Mouse (Mus musculus): Measurements from ENCODE around the gene Slc35f6.

The Slc35f6 gene

DNA sequence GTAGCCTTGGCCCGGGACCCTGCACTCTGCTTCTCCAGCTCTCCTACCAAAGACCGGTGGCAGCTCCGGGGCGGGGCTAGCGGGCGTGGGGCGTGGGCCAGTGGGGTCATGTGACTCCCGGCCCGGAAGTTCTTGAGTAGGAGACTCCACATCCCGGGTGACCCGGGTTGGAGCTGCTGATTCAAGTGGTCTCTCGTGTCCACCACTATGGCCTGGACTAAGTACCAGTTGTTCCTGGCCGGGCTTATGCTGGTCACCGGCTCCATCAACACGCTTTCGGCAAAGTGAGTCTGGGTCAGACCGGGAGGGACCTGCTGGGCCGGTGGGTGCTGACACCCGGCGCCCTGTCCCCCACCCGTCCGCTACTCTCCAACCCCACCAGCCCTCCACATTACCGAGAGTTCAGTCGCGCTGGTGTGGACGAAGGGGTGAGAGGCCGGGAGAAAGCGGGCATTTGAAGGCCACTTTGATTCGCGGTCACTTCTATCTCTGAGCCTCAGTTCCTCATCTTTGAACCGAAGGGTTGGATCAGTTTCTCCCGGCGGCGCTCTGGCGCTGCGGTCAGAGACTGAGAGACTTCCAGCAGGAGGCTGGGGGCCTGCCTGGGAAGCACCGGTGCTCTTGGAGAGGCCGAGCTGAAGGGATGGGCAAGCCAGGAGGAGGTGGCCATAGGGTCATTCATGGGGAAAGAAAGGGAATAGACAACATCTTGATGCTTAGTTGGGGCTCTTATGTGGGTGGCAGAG lies at the start of gene Slc35f6:
TSS of gene Slc35f6 (plus strand) at position 119 of the 746 bp plus-strand sequence.
- DNase-seq = peak; percentile 97

- DNase-seq = no peak
These were observed 46.3 kb upstream of the Slc35f6 start for GRCm38 (mm10) chr5:30601397-30601796.

GRCm38 (mm10) chr5:30603255-30603654 lies 44.5 kb upstream of the Slc35f6 start:
- DNase-seq = no peak

DNA sequence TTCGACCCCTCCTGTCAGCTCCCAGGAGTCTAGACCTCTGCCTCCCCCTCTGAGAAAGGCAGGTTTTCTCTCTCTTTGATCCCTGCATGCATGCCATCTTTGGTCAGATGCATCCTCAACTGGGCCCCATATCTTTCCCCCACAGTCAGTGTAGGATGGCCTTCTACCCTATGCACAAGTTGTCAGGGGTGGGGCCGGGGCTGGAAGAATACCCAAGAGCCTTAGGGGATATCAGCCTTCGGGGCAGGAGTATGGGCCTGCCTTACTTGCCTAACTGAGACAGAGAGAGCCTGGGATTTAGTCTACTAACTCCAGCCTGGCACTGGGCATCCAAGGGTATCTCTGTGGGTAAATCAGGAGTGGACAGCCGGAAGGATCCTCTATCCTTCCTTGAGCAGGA lies 43.8 kb upstream of the Slc35f6 start:
- no peak for DNase-seq

DNA sequence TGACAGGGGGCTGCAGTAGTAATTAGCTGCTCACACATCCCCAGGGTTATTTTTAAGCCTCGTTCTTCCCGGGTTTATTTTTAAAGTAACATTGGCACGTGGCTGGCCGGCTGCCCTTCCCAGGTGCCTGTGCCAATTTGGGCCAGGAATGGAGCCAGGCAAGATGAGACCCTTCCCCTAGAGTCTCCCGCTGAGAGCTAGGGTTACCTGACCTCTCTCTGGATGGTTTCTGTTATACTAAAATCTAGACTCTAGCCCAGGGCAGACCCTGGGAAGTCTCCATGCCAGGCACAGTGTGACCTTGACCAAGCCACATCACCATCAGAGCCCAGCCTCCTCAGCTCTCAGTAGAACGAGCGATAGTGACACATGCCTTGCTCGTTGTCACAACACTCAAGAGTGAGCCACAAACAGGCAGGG lies 43.0 kb upstream of the Slc35f6 start:
- DNase-seq = no peak

DNA sequence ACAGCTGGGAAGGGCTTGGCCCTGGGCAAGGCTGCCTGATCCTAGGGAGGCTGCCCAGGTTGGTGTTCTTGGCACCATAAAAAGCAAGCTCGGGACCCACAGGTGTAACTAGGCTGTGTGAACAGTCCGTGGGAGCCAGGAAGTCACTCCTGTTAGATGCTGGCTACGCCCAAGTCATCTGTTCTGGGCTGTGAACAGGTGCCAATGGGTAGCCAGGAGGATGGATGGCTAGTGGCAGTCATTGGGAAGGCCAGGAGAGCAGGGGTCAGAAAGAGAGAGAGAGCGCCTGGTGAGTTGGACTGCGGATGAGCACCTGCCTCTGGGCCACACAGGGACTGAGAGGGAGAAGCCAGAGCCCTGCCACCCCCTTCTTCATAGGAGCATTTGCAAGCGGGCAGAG lies 42.1 kb upstream of the Slc35f6 start:
- no peak for DNase-seq

- DNase-seq = no peak
These were observed 41.2 kb upstream of the Slc35f6 start for GRCm38 (mm10) chr5:30606424-30607073.

GRCm38 (mm10) chr5:30609094-30609493 lies 38.6 kb upstream of the Slc35f6 start:
- no peak for DNase-seq

DNA sequence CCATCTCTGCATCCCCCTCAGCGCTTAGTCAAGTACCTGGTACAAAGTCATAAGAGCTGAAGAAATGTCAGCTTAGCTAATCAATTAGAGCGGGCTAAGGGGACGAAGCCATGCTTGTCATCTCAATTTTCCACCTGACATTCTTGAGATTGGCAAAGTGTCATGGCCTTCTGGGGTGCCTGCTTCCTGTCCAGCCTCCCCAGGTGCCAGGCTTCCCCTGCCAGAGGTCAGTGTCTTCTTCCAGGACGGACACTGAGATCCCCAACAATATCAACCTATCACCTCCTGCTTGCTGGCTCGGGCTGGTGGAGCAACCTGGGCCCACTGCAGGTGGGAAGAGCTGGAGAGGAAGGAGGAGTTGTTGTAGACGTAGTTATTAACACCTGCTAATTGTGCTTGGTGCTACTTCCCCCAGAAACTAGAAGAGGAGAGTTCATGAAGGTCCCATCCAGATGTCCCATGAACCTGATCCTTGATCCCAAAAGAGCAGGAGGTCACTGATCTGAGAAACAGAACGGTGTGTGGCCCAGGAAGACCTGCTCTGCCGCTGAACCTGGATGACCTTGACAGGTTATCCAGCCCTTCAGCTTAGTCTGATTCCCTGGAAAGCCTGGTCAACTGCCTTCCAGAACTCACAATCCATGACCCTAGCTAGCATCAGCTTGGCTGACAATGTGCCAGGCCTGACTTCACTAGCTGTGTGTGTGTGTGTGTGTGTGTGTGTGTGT lies 37.7 kb upstream of the Slc35f6 start:
- DNase-seq = no peak

GRCm38 (mm10) chr5:30611091-30611490 lies 36.6 kb upstream of the Slc35f6 start:
- DNase-seq = no peak

DNA sequence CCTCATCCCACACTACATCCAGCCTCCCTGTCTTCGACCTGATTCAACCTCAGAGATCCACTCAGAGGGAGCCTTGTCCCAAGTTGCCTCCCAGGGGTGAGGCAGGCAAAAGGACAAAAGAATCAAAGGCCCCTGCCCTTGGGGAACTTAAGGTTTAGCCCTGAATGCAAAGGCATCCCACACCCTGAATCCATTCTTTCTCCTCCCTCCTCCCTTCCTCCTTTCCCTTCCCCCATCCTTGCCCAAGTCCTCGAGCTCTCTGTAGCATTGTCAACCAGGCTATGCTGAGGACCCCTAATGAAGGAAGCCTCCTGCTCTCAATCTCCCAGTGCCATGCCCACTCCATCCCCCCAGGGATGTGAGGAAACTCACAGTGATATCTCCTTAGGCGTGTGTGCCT lies 36.0 kb upstream of the Slc35f6 start:
- no peak for DNase-seq

DNA sequence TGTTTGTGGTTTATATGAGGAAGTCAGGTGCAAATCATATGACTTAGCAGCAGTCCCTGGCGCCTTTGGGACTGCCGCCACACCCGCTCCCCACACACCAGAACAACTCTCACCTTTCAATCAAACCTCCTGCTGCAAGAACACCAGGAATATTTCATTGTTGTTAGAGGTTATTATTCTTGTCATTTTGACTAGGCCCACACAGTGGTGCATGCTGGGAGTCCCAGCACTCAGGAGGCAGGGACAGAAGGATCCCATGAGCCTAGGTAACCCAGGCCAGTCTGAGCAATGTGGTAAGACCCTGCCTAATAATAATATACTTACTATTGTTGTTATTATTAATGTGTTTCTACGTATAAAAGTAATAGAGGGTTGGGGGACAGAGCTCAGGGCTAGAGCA lies 35.2 kb upstream of the Slc35f6 start:
- no peak for DNase-seq

- no peak for DNase-seq
These were observed 34.5 kb upstream of the Slc35f6 start for GRCm38 (mm10) chr5:30613242-30613641.

- peak; percentile 64 for DNase-seq
These were observed 33.5 kb upstream of the Slc35f6 start for GRCm38 (mm10) chr5:30614221-30614620.

- DNase-seq = peak; percentile 18
These were observed 32.3 kb upstream of the Slc35f6 start for GRCm38 (mm10) chr5:30615416-30615815.

DNA sequence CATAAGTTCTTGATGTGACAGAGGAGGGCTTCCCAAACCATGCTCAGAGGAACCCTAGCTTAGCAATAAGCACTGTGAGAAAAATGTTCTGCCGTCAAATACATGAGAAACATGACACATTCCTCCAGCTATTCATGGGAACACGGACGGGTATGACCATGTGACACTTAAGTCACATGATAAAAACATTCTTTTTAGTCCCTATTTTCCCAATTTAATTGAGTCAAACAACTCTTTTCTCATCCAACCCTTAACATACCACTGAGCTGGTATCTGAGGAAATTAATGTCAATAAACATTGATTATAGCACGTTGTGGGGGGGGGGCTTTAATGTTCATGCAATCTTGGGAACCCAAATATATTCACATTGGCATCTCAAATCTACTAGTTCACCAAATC lies 31.9 kb upstream of the Slc35f6 start:
- no peak for DNase-seq

DNA sequence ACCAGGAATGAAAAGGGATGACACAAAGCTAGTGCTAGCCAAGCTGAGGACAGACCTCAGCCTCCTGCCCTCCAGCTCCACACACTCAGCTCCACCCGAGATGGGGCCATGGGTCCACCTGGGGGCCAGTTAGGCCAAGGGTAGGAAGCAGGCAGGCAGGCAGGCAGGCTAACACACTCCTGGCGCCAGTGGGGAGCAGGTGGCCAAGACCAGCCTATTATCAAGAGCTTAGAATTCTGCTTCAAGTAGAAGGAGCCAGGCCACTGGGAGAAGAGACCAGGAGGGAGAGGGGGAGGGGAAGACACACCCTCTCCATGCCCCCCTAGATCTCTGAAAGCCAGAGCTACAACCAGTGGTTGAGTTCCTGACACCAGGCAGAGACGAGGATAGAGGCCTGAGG lies 31.1 kb upstream of the Slc35f6 start:
- DNase-seq = no peak

GRCm38 (mm10) chr5:30617357-30617756 lies 30.4 kb upstream of the Slc35f6 start:
- no peak for DNase-seq

GRCm38 (mm10) chr5:30617851-30618250 lies 29.9 kb upstream of the Slc35f6 start:
- DNase-seq = peak; percentile 63

DNA sequence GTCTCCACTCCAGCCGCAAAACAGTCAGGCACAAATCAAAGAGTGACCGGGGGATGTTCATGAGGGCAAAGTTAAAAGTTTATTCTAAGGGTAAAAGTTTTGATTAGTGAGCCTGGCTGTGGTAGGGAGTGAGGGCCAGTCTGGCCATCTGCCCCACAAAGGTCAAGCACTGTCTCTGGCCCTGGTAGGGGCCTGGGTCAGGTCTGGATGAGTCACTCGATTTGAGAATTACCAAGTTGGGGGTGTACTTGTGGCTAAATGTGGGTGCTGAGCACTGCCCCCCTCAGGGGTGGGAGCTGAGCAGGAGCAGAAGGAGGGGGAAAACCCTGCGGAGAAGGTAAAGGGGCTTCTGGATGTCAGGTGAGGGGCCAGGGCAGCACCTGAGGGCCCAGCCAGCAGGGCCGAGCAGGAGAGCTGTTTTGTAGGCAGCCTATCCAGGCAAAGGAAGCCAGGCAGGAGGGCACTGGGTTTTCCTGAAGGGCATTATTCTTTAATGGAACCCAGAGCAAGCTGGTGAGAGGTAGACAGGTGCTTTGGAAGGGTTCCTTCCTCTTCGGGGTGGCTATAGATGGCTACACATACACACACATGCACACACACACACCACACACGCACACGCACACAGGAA lies 29.2 kb upstream of the Slc35f6 start:
- no peak for DNase-seq

DNA sequence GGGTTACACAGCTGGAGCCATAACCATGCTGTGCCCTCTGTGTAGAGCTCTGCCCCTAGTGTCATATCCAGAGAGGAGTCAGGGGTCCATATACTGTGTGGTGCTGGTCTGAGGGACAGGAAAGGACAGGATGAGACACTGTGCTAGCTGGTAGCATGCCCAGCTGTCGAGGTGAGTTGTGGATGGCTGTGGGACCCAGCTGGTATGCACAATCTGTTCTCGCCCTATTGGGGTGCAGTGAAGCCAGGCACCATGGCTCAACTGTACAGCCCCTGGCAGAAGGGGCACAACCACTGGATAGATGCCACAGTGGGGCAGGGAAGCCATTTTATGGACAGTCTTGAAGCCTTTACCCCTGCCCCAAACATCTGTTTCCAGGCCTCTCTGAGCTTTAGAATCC lies 28.5 kb upstream of the Slc35f6 start:
- DNase-seq = no peak

DNA sequence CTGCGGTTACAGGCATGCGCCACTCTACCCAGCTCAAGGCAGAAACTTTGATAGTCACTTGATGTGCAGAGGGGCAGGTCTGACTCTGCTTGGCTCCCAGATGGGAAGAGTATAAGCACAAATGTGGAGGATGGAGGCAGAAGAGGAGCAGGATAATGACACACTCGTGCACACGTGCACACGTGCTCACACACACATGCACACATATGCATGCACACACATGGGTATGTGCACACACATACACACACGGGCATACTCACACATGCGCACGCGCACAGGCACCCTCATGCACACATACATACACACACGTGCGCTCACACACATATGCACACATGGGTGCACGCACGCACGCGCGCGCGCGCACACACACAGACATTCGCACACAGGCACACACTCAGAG lies 27.2 kb upstream of the Slc35f6 start:
- no peak for DNase-seq

GRCm38 (mm10) chr5:30621211-30621790 lies 26.4 kb upstream of the Slc35f6 start:
- DNase-seq = no peak

All from lung, postnatal 36 days (tissue).